Mouse (Mus musculus) embryonic facial prominence, embryonic 14.5 days (tissue): ENCODE data around the gene Gm20441. TPM values are rescaled to one million over a fixed set of nuclear protein-coding genes. Genes with fewer than 3 reads are reported as not detected.
A peak's percentile ranks its signal among the peaks of the same experiment; 100 is the strongest.

Source experiments
- ATAC-seq: fragments of 200-750 bp; cut with Nextera tagmentation; 2 replicates; pipeline ENCODE4 v1.8.0; 2017; ENCODE audit warnings: low read depth, moderate number of reproducible peaks, moderate TSS enrichment
- DNase-seq: peaks from one replicate; pipeline ENCODE4 v3.0.0-alpha.2; 2015; ENCODE audit warnings: low spot score
- H3K27ac ChIP-seq: fragments of 300-500 bp; sonication (generic); replicated peaks from 2 replicates; pipeline ENCODE4 v1.5.1; 2014; ENCODE audit warnings: low read depth, mild to moderate bottlenecking, low read length, moderate library complexity
- H3K27me3 ChIP-seq: fragments of 300-500 bp; sonication (generic); replicated peaks from 2 replicates; pipeline ENCODE4 v1.6.1; 2014; ENCODE audit warnings: low read length; ENCODE audit not compliant: control insufficient read depth, insufficient read depth
- H3K36me3 ChIP-seq: fragments of 300-500 bp; sonication (generic); 2 replicates; pipeline ENCODE4 v1.6.1; 2014; ENCODE audit warnings: low read length, mixed read lengths; ENCODE audit not compliant: control insufficient read depth, insufficient read depth
- H3K4me1 ChIP-seq: fragments of 300-500 bp; sonication (generic); 2 replicates; pipeline ENCODE4 v1.6.1; 2014; ENCODE audit warnings: antibody characterized with exemption, low read length; ENCODE audit not compliant: control insufficient read depth, insufficient read depth
- H3K4me2 ChIP-seq: fragments of 300-500 bp; sonication (generic); 2 replicates; pipeline ENCODE4 v1.6.1; 2014; ENCODE audit warnings: low read depth, mild to moderate bottlenecking, low read length, moderate library complexity, mixed read lengths
- H3K4me3 ChIP-seq: fragments of 300-500 bp; sonication (generic); 2 replicates; pipeline ENCODE4 v1.5.1; 2014; ENCODE audit warnings: low read depth, mild to moderate bottlenecking, low read length
- H3K9ac ChIP-seq: fragments of 300-500 bp; sonication (generic); 2 replicates; pipeline ENCODE4 v1.6.1; 2014; ENCODE audit warnings: low read depth, mild to moderate bottlenecking, low read length, moderate library complexity, mixed read lengths
- H3K9me3 ChIP-seq: fragments of 300-500 bp; sonication (generic); 2 replicates; pipeline ENCODE4 v1.6.1; 2016; ENCODE audit warnings: low read length; ENCODE audit not compliant: control insufficient read depth
- WGBS: fragments of 180-500 bp; shearing (Covaris S2); extraction: QIAGEN DNeasy Blood & Tissue Kit; methylation state at CpG from one replicate; pipeline ENCODE4 v1.1.7; 2014; 5-methylcytosine and 5-hydroxymethylcytosine counted together
- polyA plus RNA-seq: library from polyadenylated mRNA; unstranded; fragments of >200 nt; fragmentation: Nextera tagmentation; extraction: Ambion mirVana; gene quantifications from 2 replicates; pipeline ENCODE4 v1.2.1, GENCODE M21; 2014

Gene Gm20441
- 0.51 TPM in 1 of 2 replicates, not detected in the other for polyA plus RNA-seq

- Histone ChIP-seq H3K9ac (peak within 1 kb of the TSS; percentile 46), H3K27me3 (0 out of 2 replicates have a peak, but pooled peaks cover 10% of the 10 kb centered on the region), H3K4me3 (peak within 1 kb of the TSS; percentile 41), H3K36me3 (no peaks in the 10 kb centered on the region), H3K27ac (peak within 1 kb of the TSS; percentile 63; the same call in 1 of the 2 replicates), H3K4me1 (0 out of 2 replicates have a peak, but pooled peaks cover 5% of the 10 kb centered on the region), H3K4me2 (peak within 1 kb of the TSS; percentile 63), H3K9me3 (no peaks in the 10 kb centered on the region)
- DNase-seq (peak; percentile 87), ATAC-seq (peak; percentile 89)
- under 1% methylated on average over 28 of the region's 28 CpGs for WGBS
Measured at GRCm38 (mm10) chr10:75780769-75781578, at the start of gene Gm20441, which contains the start of gene Gstt3. Gene Gm20441 (minus strand): TSS chr10:75780954. Gene Gstt3 (minus strand): TSS chr10:75781414.

- H3K9me3 ChIP-seq, result no peaks in the 10 kb centered on the region
- H3K27me3 ChIP-seq, result peaks cover 8% of the 10 kb centered on the region; the same call in 1 of the 2 replicates
- no peaks in the 10 kb centered on the region for H3K36me3 ChIP-seq
- H3K4me2 ChIP-seq, result no peak overlapping the region
- H3K4me3 ChIP-seq, result no peak overlapping the region
- WGBS, result 77% methylated on average over 2 of the region's 2 CpGs
- no peak for ATAC-seq
- no peak overlapping the region for H3K9ac ChIP-seq
- peaks cover 17% of the 10 kb centered on the region for H3K4me1 ChIP-seq
- no peak overlapping the region for H3K27ac ChIP-seq
- no peak for DNase-seq
Measured at GRCm38 (mm10) chr10:75830275-75830670, 49.5 kb upstream of the Gm20441 start.

GRCm38 (mm10) chr10:75829529-75830274, 48.9 kb upstream of the Gm20441 start:
- Histone ChIP-seq H3K27ac (no peak overlapping the region), H3K9ac (no peak overlapping the region), H3K27me3 (peaks cover 7% of the 10 kb centered on the region; the same call in 1 of the 2 replicates), H3K9me3 (no peaks in the 10 kb centered on the region), H3K4me2 (no peak overlapping the region), H3K36me3 (no peaks in the 10 kb centered on the region), H3K4me1 (peaks cover 12% of the 10 kb centered on the region), H3K4me3 (no peak overlapping the region)
- no peak for ATAC-seq
- no peak for DNase-seq
- 60% methylated on average over 2 of the region's 2 CpGs for WGBS

GRCm38 (mm10) chr10:75828500-75828931, 47.8 kb upstream of the Gm20441 start:
- peaks cover 3% of the 10 kb centered on the region; the same call in 1 of the 2 replicates for H3K4me1 ChIP-seq
- peak; percentile 30 for DNase-seq
- no peak; the same call in 1 of the 2 replicates for ATAC-seq

GRCm38 (mm10) chr10:75827668-75828360, 47.1 kb upstream of the Gm20441 start:
- Histone ChIP-seq H3K9ac (no peak overlapping the region), H3K27ac (no peak overlapping the region), H3K4me2 (no peak overlapping the region), H3K36me3 (no peaks in the 10 kb centered on the region), H3K4me1 (no peaks in the 10 kb centered on the region), H3K4me3 (no peak overlapping the region), H3K9me3 (no peaks in the 10 kb centered on the region; the same call in 1 of the 2 replicates), H3K27me3 (no peaks in the 10 kb centered on the region)
- ATAC-seq (peak; percentile 50; the same call in 1 of the 2 replicates), DNase-seq (peak; percentile 64)
- 97% methylated on average over 4 of the region's 4 CpGs for WGBS

More at GRCm38 (mm10) chr10:75828500-75828931, 47.8 kb upstream of the Gm20441 start:
- Histone ChIP-seq H3K27me3 (no peaks in the 10 kb centered on the region), H3K4me3 (no peak overlapping the region), H3K36me3 (no peaks in the 10 kb centered on the region), H3K9ac (no peak overlapping the region), H3K27ac (no peak overlapping the region), H3K4me2 (no peak overlapping the region), H3K9me3 (no peaks in the 10 kb centered on the region)

GRCm38 (mm10) chr10:75824530-75824929, 43.8 kb upstream of the Gm20441 start:
- no peak for ATAC-seq
- no peak overlapping the region for H3K27ac ChIP-seq
- no peak for DNase-seq
- H3K4me1 ChIP-seq, result no peaks in the 10 kb centered on the region
- no peaks in the 10 kb centered on the region for H3K36me3 ChIP-seq
- H3K4me2 ChIP-seq, result no peak overlapping the region
- no peaks in the 10 kb centered on the region; the same call in 1 of the 2 replicates for H3K9me3 ChIP-seq
- no peak overlapping the region for H3K9ac ChIP-seq
- no peaks in the 10 kb centered on the region for H3K27me3 ChIP-seq
- no peak overlapping the region for H3K4me3 ChIP-seq
- WGBS, result 84% methylated on average over 4 of the region's 4 CpGs

- Histone ChIP-seq H3K9me3 (no peaks in the 10 kb centered on the region; the same call in 1 of the 2 replicates), H3K9ac (no peak overlapping the region), H3K4me3 (no peak overlapping the region), H3K27me3 (no peaks in the 10 kb centered on the region), H3K36me3 (no peaks in the 10 kb centered on the region), H3K4me1 (no peaks in the 10 kb centered on the region), H3K27ac (no peak overlapping the region), H3K4me2 (no peak overlapping the region)
- DNase-seq (no peak), ATAC-seq (no peak)
- 93% methylated on average over 1 of the region's 1 CpGs for WGBS
Measured at GRCm38 (mm10) chr10:75823782-75824181, 43.0 kb upstream of the Gm20441 start.

- no peaks in the 10 kb centered on the region for H3K36me3 ChIP-seq
- no peaks in the 10 kb centered on the region for H3K4me1 ChIP-seq
- no peak within 1 kb of the TSS for H3K4me3 ChIP-seq
- H3K4me2 ChIP-seq, result no peak within 1 kb of the TSS
- no peak within 1 kb of the TSS for H3K27ac ChIP-seq
- no peaks in the 10 kb centered on the region; the same call in 1 of the 2 replicates for H3K9me3 ChIP-seq
- ATAC-seq (no peak), DNase-seq (no peak)
- no peaks in the 10 kb centered on the region for H3K27me3 ChIP-seq
- no peak within 1 kb of the TSS for H3K9ac ChIP-seq
- WGBS, result 97% methylated on average over 2 of the region's 2 CpGs
Measured at GRCm38 (mm10) chr10:75822443-75822842, 41.7 kb upstream of the Gm20441 start, which contains the start of gene Gstt4. Gene Gstt4 (minus strand): TSS chr10:75822543.
